Mouse (Mus musculus): ENCODE results near the gene Bicral.

- TF ChIP-seq CTCF (conservative IDR thresholded peaks at IDR 0.05; ENCODE audit: low read length), result no peak
- no peak for TF ChIP-seq NANOG (IDR thresholded peaks at IDR 0.05; ENCODE audit: borderline replicate concordance, low read length)
- TF ChIP-seq POU5F1 (IDR thresholded peaks at IDR 0.05; ENCODE audit: borderline replicate concordance, low read length), result no peak
These were observed 15.3 kb downstream of the Bicral start for GRCm38 (mm10) chr17:46843022-46843421.
